Mouse (Mus musculus) liver, embryonic 14.5 days (tissue): ENCODE measurements at regions not wholly inside any gene's neighbourhood (a gene's known extent, or its start where the extent isn't known, plus 50 kb on each side); places are given as distances from the start of the nearest gene placed in this dataset.

Source experiments
- ATAC-seq: fragments of 200-750 bp; cut with Nextera tagmentation; 2 replicates; pipeline ENCODE4 v1.8.0; 2017; ENCODE audit warnings: moderate number of reproducible peaks, mild to moderate bottlenecking, moderate library complexity; ENCODE audit not compliant: insufficient read depth
- DNase-seq, 3 experiments: peaks; one replicate each; pipeline ENCODE4 v3.0.0-alpha.2; 2012 to 2013; ENCODE audit warnings: low read depth in 3 of 3, low spot score in 3 of 3
- H3K27ac ChIP-seq: fragments of 300-500 bp; sonication (generic); 2 replicates; pipeline ENCODE4 v1.5.1; 2014; ENCODE audit warnings: moderate library complexity, mild to moderate bottlenecking, control low read depth, inconsistent platforms
- H3K27me3 ChIP-seq: fragments of 300-500 bp; sonication (generic); 2 replicates; pipeline ENCODE4 v1.6.1; 2014; ENCODE audit warnings: mild to moderate bottlenecking, low read length, moderate library complexity; ENCODE audit not compliant: control insufficient read depth, insufficient read depth
- H3K36me3 ChIP-seq: fragments of 300-500 bp; sonication (generic); replicated peaks from 2 replicates; pipeline ENCODE4 v1.6.1; 2014; ENCODE audit warnings: low read depth; ENCODE audit not compliant: control insufficient read depth, insufficient read depth
- H3K4me1 ChIP-seq, 2 experiments: fragments of 200-500 bp in 1 of 2; fragments of 300-500 bp in 1 of 2; sonication (generic) in 1 of 2; replicated peaks; 2 replicates each; pipeline ENCODE4 v1.6.1; 2012 to 2014; ENCODE audit warnings: antibody characterized with exemption in 1 of 2, inconsistent platforms in 1 of 2, low read length in 1 of 2; ENCODE audit not compliant: control insufficient read depth in 2 of 2, insufficient read depth in 2 of 2
- H3K4me2 ChIP-seq: fragments of 300-500 bp; sonication (generic); 2 replicates; pipeline ENCODE4 v1.6.1; 2014; ENCODE audit warnings: low read depth, mild to moderate bottlenecking, control low read depth, moderate library complexity
- H3K4me3 ChIP-seq, 2 experiments: fragments of 200-500 bp in 1 of 2; fragments of 300-500 bp in 1 of 2; sonication (generic) in 1 of 2; 2 replicates each; pipeline ENCODE4 v1.5.1; 2012 to 2014; ENCODE audit warnings: low read depth in 2 of 2, low read length in 2 of 2, mild to moderate bottlenecking in 2 of 2, control low read depth in 1 of 2, inconsistent platforms in 1 of 2, moderate library complexity in 1 of 2; ENCODE audit not compliant: insufficient read depth in 1 of 2
- H3K9ac ChIP-seq: fragments of 300-500 bp; sonication (generic); replicated peaks from 2 replicates; pipeline ENCODE4 v1.6.1; 2014; ENCODE audit warnings: mild to moderate bottlenecking, control low read depth, moderate library complexity
- H3K9me3 ChIP-seq: fragments of 300-500 bp; sonication (generic); 2 replicates; pipeline ENCODE4 v1.6.1; 2016; ENCODE audit warnings: low read length, mixed read lengths; ENCODE audit not compliant: control insufficient read depth
- CTCF ChIP-seq: IDR thresholded peaks from 2 replicates; pipeline ENCODE4 v1.5.1; 2016; ENCODE audit warnings: antibody characterized with exemption, low read depth, control low read depth
- EP300 ChIP-seq: IDR thresholded peaks from 2 replicates; pipeline ENCODE4 v1.6.1; 2016; ENCODE audit warnings: antibody characterized with exemption, low read depth
- WGBS: fragments of 180-500 bp; shearing (Covaris S2); extraction: QIAGEN DNeasy Blood & Tissue Kit; methylation state at CpG from one replicate; pipeline ENCODE4 v1.1.7; 2014; ENCODE audit not compliant: insufficient replicate concordance; 5-methylcytosine and 5-hydroxymethylcytosine counted together

GRCm38 (mm10) chr6:96000011-96000476 is 112.9 kb upstream of the Fam19a1 start:
- no peak for DNase-seq
- TF ChIP-seq EP300 (no peak), CTCF (no peak)
- Histone ChIP-seq H3K4me1 (no peaks in the 10 kb centered on the region), H3K9me3 (no peaks in the 10 kb centered on the region), H3K27me3 (no peaks in the 10 kb centered on the region), H3K36me3 (no peaks in the 10 kb centered on the region), H3K9ac (no peak overlapping the region), H3K27ac (no peak overlapping the region), H3K4me3 (no peak overlapping the region), H3K4me2 (no peak overlapping the region)
- ATAC-seq: no peak
- 68% methylated on average over 10 of the region's 10 CpGs for WGBS

GRCm38 (mm10) chr6:96011299-96011698 is 101.7 kb upstream of the Fam19a1 start:
- Histone ChIP-seq H3K4me1 (no peaks in the 10 kb centered on the region), H3K27me3 (no peaks in the 10 kb centered on the region), H3K27ac (no peak overlapping the region), H3K4me3 (no peak overlapping the region), H3K36me3 (no peaks in the 10 kb centered on the region), H3K4me2 (no peak overlapping the region), H3K9me3 (no peaks in the 10 kb centered on the region), H3K9ac (no peak overlapping the region)
- WGBS: 72% methylated on average over 5 of the region's 5 CpGs
- DNase-seq (no peak), ATAC-seq (no peak)
- TF ChIP-seq EP300: no peak
- no peak for TF ChIP-seq CTCF

GRCm38 (mm10) chr6:96028022-96028704 is 84.8 kb upstream of the Fam19a1 start:
- Histone ChIP-seq H3K4me2 (no peak overlapping the region), H3K27ac (no peak overlapping the region), H3K4me3 (no peak overlapping the region), H3K27me3 (no peaks in the 10 kb centered on the region), H3K36me3 (no peaks in the 10 kb centered on the region), H3K4me1 (no peaks in the 10 kb centered on the region), H3K9ac (no peak overlapping the region), H3K9me3 (no peaks in the 10 kb centered on the region)
- ATAC-seq (no peak), DNase-seq (no peak)
- TF ChIP-seq EP300 (no peak), CTCF (no peak)
- 34% methylated on average over 7 of the region's 7 CpGs for WGBS

GRCm38 (mm10) chr6:96043711-96044110 is 69.2 kb upstream of the Fam19a1 start:
- H3K9ac ChIP-seq: no peak overlapping the region
- no peak for DNase-seq
- no peak for TF ChIP-seq CTCF
- TF ChIP-seq EP300: no peak
- no peak overlapping the region for H3K4me3 ChIP-seq
- H3K27ac ChIP-seq: no peak overlapping the region
- no peaks in the 10 kb centered on the region for H3K27me3 ChIP-seq
- no peak overlapping the region for H3K4me2 ChIP-seq
- no peak for ATAC-seq
- WGBS: 58% methylated on average over 4 of the region's 4 CpGs
- no peaks in the 10 kb centered on the region for H3K36me3 ChIP-seq
- H3K4me1 ChIP-seq: no peaks in the 10 kb centered on the region
- H3K9me3 ChIP-seq: no peaks in the 10 kb centered on the region

- ATAC-seq (no peak), DNase-seq (no peak)
- TF ChIP-seq EP300 (no peak), CTCF (no peak)
- no peak overlapping the region for H3K4me2 ChIP-seq
- H3K36me3 ChIP-seq: no peaks in the 10 kb centered on the region
- H3K9ac ChIP-seq: no peak overlapping the region
- H3K9me3 ChIP-seq: no peaks in the 10 kb centered on the region
- H3K4me1 ChIP-seq: no peaks in the 10 kb centered on the region
- H3K27ac ChIP-seq: no peak overlapping the region
- H3K27me3 ChIP-seq: no peaks in the 10 kb centered on the region
- no peak overlapping the region for H3K4me3 ChIP-seq
- WGBS: 73% methylated on average over 4 of the region's 4 CpGs
Observed at GRCm38 (mm10) chr6:96053476-96053875, 59.5 kb upstream of the Fam19a1 start.
